Mouse (Mus musculus): ENCODE results near the gene Baiap3.
A peak's percentile ranks its signal among the peaks of the same experiment; 100 is the strongest.
"Not testable (repeated sequence)": the region's sequence is repeated elsewhere in the genome, so short reads cannot be mapped to it uniquely, and the experiment has no call there.

Gene Baiap3

GRCm38 (mm10) chr17:25248033-25248750 is 8.0 kb downstream of the Baiap3 start:
- no peak for DNase-seq (ENCODE audit: low read depth, low spot score)

- no peak for DNase-seq (ENCODE audit: low read depth, low spot score)
Measured at GRCm38 (mm10) chr17:25244239-25244638, 11.9 kb downstream of the Baiap3 start.

- no peak for DNase-seq (ENCODE audit: low read depth, low spot score)
Measured at GRCm38 (mm10) chr17:25243131-25243780, 12.9 kb downstream of the Baiap3 start.

- DNase-seq (ENCODE audit: low read depth, low spot score), result peak; percentile 85
Measured at GRCm38 (mm10) chr17:25239695-25240636, 16.2 kb downstream of the Baiap3 start, which contains the start of the genes Gnptg and Tsr3. Gene Gnptg (minus strand): TSS chr17:25240124. Gene Tsr3 (plus strand): TSS chr17:25240170.

- DNase-seq (ENCODE audit: low read depth, low spot score), result no peak
Measured at GRCm38 (mm10) chr17:25235635-25236034, 20.5 kb downstream of the Baiap3 start.

GRCm38 (mm10) chr17:25231621-25232020 is 24.5 kb downstream of the Baiap3 start:
- not testable (repeated sequence) for DNase-seq (ENCODE audit: low read depth, low spot score)

- no peak for DNase-seq (ENCODE audit: low read depth, low spot score)
Measured at GRCm38 (mm10) chr17:25230700-25231099, 25.5 kb downstream of the Baiap3 start.

- DNase-seq (ENCODE audit: low read depth, low spot score), result not testable (repeated sequence)
Measured at GRCm38 (mm10) chr17:25230014-25230655, 26.0 kb downstream of the Baiap3 start.

GRCm38 (mm10) chr17:25227991-25228390 is 28.2 kb downstream of the Baiap3 start:
- no peak for DNase-seq (ENCODE audit: low read depth, low spot score)

- DNase-seq (ENCODE audit: low read depth, low spot score), result no peak
Measured at GRCm38 (mm10) chr17:25225659-25226058, 30.5 kb downstream of the Baiap3 start.

GRCm38 (mm10) chr17:25224586-25225222 is 31.5 kb downstream of the Baiap3 start:
- no peak for DNase-seq (ENCODE audit: low read depth, low spot score)

- no peak for DNase-seq (ENCODE audit: low read depth, low spot score)
Measured at GRCm38 (mm10) chr17:25222951-25223601, 33.1 kb downstream of the Baiap3 start.

GRCm38 (mm10) chr17:25222504-25222940 is 33.6 kb downstream of the Baiap3 start:
- not testable (repeated sequence) for DNase-seq (ENCODE audit: low read depth, low spot score)

- no peak for DNase-seq (ENCODE audit: low read depth, low spot score)
Measured at GRCm38 (mm10) chr17:25221821-25222503, 34.2 kb downstream of the Baiap3 start.

- DNase-seq (ENCODE audit: low read depth, low spot score), result no peak
Measured at GRCm38 (mm10) chr17:25220746-25221145, 35.4 kb downstream of the Baiap3 start.

GRCm38 (mm10) chr17:25219492-25220295 is 36.5 kb downstream of the Baiap3 start:
- no peak for DNase-seq (ENCODE audit: low read depth, low spot score)

GRCm38 (mm10) chr17:25218967-25219366 is 37.2 kb downstream of the Baiap3 start:
- no peak for DNase-seq (ENCODE audit: low read depth, low spot score)

GRCm38 (mm10) chr17:25215431-25215830 is 40.7 kb downstream of the Baiap3 start:
- no peak for DNase-seq (ENCODE audit: low read depth, low spot score)

- no peak for DNase-seq (ENCODE audit: low read depth, low spot score)
Measured at GRCm38 (mm10) chr17:25211705-25212104, 44.5 kb downstream of the Baiap3 start.

Data from skeletal muscle tissue, adult 2 months (tissue).